Mouse (Mus musculus) stomach, postnatal 0 days (tissue): ENCODE measurements around the gene Gm21119.
"Not testable (repeated sequence)": the region's sequence is repeated elsewhere in the genome, so short reads cannot be mapped to it uniquely, and the experiment has no call there.

Experiments used
- CTCF ChIP-seq: IDR thresholded peaks from 2 replicates; pipeline ENCODE4 v1.5.1; 2016; ENCODE audit warnings: antibody characterized with exemption, low read depth, mild to moderate bottlenecking, moderate library complexity
- EP300 ChIP-seq: optimal IDR thresholded peaks from 2 replicates; pipeline ENCODE3; 2016; ENCODE audit warnings: antibody characterized with exemption

GRCm38 (mm10) chr8:20589178-20589539 lies 25.6 kb upstream of the Gm21119 start:
- not testable (repeated sequence) for TF ChIP-seq CTCF, EP300
